Mouse (Mus musculus) T-helper 1 cell (primary cell): Measurements from ENCODE around the gene Clint1.

Experiments
- in situ Hi-C: fragments of 300-600 bp; cut with MboI, MseI; formaldehyde crosslinking; loops from one replicate; pipeline ENCODE4 v1.15.1; 2025; ENCODE audit warnings: high pct_unique_total_duplicates

Gene Clint1

DNA sequence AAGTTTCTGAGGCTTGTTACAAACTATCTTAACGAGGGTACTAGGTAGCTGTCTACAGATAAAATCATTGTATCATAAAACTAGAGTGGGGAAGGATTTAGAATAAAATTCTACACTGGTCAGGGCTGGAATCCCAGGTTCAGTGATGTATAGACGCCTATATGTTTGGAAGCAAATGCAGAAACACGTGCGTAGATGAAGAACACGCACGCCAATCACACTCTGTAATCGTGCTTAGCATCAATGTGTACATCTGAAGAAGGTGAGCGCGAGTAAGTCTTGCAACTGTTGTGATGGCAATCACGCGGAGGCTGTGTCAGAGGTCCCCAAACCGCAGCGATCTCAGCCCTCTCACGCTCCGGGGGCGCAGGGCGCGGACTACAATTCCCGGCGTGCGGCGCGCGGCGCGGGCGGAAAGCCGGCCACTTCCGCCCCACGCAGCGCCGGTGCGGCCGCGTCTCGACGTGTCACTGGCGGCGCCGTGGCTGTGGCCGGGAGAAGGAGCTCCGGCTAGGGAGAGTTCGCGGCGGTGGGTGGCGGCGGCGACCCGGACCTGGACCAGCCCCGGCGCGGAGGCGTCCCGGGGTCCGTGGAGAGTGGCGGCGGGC is at the start of gene Clint1:
Gene Clint1 (plus strand): TSS at position 536 of the 608 bp plus-strand sequence.
- in situ Hi-C loops = no loop called here

DNA sequence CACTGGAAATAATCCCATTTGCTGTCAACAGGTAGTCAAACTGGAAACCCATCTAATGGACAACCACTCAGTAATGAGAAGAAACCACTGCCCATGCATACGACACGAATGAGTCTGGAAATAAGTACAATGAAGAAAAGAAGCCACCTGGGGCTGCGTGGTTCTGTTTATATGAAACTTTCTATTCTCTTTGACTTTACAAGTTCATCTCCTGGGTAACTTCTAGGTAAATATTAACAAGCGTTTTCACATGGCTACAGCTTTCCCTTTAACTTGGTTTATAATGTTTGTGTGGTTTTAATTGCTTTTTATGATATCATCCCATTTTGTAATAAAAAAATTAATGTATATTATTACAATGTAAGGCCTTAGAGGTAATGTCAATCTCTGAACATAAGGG is 47.8 kb upstream of the Clint1 start:
- in situ Hi-C loops = no loop called here

DNA sequence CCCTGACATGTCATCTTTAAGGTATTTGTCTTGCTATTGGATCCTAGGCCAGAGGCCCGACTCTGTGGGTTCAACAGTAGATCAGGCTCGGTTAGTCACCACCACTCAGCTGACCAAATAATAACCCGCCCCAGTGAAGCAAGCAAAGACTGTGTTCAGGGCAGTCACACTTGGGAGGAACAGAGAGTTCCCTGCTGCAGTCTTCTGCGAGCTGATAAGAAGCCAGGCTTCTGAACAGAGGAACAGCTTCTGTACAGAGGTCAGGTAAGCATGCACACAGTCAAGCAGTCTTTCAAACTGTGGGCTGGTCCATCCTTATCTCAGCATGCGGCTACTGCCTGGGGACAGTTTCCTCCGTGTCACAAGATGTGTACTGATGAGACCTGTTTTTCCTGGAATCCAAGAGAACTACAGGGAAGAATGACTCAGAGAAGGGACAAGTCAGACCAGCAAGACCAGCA is 46.5 kb upstream of the Clint1 start:
- in situ Hi-C loops = no loop called here

DNA sequence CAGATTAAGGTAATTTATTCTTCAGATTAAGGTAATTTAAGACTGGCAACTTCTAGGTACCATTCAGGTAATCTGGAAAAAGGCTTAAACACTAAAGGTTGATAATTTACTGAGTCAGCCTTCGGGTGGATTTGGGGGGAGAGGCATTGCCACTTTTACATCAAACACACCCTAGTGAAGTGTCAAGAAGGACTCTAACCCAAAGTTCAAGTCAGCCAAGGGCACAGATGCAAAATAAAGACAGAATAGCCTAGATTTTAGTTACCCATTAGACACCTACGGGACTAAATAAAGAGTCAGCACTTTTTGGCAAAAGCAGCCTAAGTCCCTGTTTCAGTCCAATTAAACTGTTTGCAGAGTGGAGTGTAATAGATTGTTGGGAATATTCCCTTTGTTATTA is 46.0 kb upstream of the Clint1 start:
- in situ Hi-C loops = no loop called here

DNA sequence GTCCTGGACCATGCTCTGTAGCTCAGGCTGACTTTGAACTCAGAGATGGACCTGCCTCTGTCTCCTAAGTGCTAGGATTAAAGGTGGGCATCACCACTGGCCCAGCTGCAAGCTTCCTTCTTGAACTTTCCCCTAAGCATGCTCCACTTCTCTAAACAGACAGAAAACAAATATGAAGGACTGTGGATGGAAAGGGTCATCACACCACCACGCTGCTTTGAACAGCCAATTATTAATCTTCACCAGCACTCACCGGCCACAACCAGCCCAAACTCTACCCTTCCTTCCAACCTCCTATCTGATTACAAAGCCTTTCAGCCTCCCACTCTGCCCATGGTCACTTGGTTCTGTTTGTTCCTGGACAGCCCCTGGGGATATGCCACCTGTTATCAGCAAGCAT is 45.6 kb upstream of the Clint1 start:
- in situ Hi-C loops = no loop called here

DNA sequence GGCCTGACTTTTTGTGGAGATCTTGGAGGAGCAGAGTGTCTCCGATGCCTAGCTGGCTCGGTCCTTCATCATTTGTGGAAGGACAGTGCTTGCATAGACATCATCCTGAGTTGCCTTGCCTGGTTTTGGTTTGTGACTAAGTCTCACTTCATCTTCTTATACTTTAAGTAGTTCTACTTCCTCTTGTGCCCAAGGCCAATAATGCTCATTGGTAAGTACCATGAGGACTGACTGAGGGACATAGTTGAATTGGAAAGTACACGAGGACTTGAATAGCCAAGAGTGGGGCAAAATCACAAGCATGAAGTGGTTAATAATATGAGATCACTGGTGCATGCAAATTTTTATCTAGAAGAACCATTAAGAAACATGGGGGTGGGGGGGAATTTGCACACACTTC is 45.0 kb upstream of the Clint1 start:
- in situ Hi-C loops = no loop called here

DNA sequence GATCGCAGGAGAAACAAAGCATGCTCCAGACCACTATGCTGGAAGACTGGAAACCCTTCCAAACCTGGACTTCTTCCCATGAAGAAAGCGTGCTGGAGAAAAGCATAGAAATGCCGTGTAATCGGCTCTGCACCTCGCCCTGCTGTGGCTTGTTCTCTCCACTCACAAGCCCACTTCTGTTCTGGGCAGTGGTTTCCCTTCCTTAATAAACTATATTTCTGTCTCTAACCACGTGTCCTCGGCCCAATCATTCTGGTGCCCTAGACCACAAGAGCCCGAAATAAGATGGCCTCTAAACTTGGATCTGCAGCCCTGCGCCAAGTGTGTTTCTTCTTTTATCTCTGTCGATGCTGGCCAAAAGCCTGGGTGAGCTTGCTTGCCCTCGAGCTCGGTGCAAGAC is 44.0 kb upstream of the Clint1 start:
- in situ Hi-C loops = no loop called here

DNA sequence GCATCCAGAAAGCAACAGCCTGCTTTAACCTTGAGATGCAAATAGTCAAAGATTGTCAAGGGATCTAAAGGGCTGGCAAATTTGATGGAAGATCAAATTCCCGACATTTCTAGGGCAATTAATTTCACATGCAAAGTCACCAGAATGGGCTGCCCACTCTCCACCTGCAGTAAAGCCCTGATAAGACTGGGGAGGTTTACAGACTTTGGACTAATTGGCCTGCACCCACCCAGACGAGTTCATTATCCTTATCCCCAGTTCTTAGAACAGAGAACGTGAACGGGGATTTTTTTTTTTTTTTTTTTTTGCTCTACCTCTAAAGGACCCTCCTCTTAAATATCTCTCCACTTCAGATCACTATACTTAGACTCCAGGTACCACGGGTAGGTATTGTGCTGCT is 42.4 kb upstream of the Clint1 start:
- in situ Hi-C loops = no loop called here

DNA sequence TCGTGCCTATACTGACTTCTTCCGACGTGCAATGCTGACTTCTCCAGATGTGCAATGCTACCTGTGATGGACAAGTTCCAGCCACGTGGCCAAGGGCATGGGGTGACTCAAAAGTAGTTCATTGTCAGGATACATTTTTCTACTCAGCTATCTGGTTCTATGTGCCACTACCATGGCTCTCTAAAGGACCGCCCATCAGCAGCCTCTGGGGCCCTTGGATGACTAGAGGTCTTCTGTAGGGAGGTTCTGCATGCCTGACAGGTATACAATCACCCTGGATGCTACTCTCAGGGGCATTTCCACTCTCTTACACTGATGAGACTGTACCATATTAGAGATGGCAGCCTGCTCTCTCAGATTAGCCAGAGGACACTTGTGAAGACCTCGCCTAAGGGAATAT is 41.8 kb upstream of the Clint1 start:
- in situ Hi-C loops = no loop called here

DNA sequence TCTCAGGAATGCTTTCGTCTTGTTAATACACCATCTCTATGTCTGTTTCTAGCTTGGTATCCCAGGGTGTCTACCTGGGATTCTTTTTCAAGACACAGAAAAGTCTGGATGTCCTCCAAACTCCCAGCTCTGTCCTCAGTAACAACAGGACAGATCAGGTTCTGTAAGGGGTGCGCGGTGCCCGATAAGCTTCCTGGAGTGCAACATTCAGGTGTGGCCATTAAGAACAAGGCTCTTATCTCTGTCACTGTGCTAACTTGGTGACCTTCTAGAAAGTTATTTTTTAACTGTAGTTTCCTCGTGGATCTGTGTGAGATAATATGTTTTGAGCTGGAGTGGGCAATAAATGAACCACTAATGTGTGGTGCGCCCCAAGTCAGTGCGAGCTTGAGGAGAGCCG is 41.0 kb upstream of the Clint1 start:
- in situ Hi-C loops = no loop called here

DNA sequence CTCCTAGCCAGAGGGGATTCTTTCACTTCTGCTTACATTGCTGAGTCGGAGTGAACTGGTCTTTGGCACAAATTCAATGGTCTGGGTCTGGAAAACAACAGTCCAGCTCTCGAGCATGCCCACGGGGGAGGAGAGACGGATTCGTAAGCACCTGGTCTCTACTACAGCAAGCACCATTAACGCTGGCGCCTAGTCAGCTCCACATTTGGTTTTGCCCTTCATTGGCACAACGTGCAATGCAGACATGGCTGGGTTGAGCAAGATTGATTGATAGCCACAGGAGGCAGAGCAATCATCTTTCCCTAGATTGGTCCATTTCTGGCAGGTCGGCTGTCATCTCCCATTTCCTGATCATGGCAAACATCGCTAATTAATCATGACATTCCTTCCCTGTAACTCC is 36.2 kb upstream of the Clint1 start:
- in situ Hi-C loops = no loop called here

DNA sequence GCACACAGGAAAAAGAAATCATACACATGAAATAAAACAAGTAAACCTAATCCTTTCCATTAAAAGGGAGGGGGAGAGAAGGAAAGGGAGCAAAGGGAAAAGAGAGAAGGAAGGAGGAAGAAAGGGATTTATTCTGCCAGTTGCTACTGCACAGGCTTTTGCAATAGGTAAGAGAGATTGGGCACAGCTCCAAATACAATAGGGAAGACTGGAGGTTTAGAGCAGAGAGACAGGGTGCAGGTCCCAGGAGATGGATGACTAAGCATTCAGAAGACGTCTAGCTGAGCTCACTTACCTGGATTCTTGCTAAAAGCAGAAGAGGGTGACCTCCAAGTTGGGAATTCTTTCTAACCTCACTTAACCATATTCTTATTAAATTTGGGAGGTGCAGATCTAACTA is 35.1 kb upstream of the Clint1 start:
- in situ Hi-C loops = no loop called here

DNA sequence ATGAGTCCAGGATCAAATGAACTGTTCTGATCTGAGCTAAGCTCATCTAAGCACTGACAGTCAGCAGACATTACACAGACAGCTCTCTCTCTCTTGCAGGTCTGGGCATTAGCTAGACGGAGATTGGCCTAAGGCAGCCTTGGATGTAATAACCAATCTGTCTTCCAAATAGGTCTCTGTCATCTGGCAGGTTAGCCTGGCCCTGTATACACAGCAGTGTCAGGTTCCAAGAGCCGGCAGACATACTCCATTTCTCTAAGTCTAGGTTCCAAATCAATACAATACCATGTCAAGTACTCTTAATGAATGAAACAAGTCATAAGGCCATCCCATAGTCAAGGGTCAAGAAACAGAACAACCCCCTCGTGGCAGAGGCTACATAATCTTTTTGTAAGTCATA is 33.9 kb upstream of the Clint1 start:
- in situ Hi-C loops = no loop called here

DNA sequence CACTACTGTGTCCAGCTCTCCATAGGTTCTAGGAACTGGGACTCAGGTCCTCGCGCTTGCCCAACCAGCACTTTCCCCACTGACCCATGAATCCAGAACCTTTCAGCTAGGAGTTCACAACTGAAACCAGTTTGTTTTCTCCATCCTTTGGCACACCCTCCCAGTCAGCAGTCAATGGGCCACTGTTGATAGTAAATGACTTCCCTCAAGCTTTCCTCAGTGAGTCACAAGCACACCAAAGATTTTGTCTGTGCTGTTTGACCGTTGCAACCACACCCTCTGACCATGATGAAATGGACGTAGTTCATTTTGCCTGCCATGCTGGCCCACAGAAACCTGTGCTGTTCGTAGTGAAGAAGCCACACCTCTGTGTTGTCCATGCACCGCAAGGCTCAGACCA is 30.9 kb upstream of the Clint1 start:
- in situ Hi-C loops = no loop called here

DNA sequence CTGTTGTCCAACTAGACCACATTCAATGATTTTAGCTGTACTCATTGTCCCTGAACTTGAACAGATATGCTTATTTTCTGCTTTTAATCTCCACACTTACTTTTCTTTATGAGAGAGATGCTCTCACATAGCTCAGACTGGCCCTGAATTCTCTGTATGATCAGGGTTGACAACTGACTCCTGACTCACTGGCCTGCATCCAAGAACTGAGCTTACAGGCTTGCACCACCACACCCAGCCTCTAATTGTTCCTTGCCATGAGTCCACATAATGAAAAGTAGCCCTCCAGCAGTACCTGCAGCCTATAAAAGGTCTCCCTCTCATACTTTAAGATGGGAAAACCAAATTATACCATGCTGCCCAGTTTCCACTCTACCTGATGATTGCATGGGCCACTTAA is 21.7 kb upstream of the Clint1 start:
- in situ Hi-C loops = no loop called here

DNA sequence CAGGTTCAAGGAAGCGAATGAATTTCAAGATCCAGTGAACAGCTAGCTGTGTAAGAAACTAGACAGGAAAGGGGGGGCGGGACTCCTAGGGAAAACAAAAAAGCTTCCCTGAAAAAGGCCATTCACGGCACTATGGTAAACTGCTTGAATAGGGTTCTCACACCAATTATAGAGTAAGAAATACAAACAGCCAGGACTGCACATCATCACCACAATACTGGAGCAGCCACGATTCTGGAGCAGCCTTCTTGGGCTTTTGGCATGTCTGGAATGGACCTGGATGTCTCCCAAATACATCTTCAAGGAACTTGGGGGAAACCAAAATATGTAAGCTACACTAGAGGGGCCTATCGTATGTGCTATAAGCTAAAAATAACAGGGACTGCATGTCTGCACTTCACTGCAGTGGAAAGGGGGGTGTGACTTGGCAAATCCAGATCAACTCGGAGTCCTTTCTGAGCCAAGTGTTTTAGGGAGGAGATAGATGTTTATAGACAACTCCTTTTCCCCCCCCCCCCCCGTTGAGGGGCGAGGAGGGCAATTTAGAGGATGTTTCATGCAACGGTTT is 21.0 kb upstream of the Clint1 start:
- in situ Hi-C loops = no loop called here

DNA sequence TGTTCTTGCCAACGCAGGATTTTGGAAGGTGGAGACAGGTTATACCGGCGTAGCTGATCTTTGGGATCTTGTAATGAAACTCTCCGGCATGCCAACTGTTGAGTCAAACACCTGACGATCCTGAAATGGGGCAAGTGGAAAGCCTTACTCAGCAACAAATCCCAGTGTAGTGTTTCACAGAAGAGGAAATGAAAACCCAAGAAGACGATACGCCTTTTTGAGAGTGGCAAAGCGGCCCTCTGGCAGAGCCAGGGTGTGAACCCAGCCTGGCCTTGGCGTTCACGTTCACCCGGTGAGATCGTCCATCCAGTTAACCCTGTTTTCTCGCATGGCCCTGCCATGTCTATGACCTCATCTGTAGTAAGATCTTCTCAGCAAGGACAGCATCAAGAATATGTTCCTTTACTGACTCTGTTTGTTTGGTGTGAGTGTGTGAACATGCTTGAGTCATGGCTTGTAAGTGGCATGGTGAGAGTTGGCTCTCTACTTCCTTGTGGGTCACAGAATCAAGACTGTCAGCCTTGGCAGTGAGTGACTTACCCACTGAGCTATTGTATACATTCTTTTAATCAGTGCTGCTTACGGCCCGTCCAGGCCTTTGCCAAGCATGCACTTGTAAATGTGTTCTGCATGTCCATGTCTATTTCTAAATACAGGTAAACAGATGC is 20.2 kb upstream of the Clint1 start:
- in situ Hi-C loops = no loop called here

DNA sequence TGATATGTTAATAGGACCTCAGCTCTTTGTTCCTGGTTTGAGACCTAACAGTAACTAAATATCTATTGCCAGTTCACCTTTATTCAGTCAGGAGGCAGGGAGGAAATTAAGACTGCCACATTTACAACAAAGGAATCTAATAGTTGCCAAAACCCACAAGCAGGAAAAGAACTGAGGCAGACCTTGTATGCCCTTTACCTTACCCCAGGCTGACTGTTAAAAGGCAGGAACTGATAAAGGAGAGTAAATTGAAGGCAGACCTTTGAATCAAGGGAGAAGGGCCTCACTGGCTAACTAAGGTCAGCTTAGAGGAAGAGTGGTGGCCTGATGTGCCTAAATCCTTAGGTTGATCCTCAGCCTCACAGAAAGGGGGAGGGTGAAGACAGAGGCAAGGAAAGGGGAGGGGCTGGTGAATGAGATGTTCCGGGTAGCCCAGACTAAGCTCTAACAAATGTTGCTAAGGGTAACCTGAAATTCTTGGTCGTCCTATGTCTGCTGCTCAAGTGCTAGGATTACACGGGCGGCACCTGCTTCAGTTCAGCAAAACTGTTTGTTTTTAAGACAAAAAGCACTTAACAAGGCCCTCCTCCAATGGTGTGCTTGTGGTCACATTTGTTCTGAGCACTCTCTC is 16.1 kb upstream of the Clint1 start:
- in situ Hi-C loops = no loop called here

DNA sequence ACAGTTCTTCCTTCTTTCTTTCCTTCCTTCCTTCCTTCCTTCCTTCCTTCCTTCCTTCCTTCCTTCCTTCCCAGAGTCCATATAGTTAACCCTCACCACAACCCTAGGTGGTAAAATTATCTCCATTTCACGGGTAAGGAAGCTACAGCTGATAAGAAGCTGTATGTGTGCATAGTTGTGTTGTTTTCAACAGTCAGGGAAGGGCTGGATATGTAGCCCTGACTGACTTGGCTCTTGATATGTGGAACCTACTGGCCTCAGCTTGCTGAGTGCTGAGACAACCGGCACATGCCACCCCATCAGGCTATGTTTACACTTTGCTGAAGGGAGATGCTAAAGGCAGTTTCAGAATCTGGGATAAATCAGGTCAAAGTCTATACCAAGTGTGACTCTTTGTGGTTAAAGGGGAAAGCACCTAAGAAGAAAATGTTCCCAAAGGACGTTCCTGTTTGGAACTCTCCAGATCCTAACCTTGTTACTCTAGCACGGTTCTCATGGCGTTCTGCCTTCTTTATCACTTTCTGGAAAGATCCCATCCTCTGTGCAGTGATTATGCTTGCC is 14.5 kb upstream of the Clint1 start:
- in situ Hi-C loops = no loop called here

DNA sequence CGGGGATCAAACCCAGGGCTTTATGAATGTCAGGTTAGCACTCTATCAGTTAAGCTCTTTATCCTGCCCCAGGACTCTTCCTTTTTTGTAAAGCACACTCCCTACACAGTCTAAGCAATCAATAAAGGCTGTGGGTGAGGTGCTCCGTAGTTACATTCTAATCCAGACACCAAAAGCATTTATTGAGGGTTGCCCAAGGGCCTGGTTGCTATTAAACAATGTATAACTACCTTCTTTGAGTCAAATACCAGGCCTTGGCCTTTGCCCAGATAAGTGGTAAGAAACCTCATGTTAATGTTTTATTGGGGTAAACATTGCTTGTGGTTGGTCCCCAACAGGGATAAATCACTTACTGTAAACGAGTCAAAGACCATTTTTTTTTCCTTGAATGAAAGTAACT is 13.4 kb upstream of the Clint1 start:
- in situ Hi-C loops = no loop called here

DNA sequence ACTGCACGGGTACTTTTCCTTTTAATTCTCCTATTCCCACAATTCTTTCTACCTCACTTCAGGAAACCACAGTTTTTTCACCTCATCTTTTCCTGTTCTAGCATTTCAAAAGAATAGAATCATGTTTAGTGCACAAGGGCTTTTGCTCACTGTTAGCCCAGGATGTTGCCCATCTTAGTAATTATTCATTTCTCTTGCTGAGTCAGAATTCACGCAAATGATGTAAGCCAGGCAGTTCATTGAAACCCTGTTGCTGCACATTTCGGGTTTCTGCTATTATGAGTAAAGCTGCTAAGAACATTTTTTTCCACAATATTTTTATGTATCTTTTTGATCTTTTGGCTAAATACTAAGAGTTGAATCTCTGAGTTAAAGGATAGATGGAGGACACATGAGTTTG is 11.5 kb upstream of the Clint1 start:
- in situ Hi-C loops = no loop called here

DNA sequence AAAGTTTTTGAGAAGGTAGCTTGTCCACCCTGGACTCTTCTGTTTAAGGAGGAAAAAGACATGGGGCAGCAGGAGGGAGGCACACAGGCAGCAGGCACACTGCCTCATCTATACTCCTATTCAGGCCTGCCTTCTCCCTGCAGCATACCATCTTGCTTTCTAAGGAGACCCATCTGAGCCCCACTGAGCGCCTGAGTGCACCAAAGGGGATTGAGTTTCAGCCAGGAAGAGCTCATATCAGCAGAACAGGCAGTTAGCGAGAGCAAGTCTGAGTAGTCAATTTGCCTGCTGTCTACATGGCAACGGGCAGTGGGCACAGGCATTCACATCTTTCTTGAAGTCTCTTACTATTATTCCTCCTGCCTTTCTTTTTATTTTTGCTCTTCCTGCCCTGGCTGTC is 5.8 kb upstream of the Clint1 start:
- in situ Hi-C loops = no loop called here

DNA sequence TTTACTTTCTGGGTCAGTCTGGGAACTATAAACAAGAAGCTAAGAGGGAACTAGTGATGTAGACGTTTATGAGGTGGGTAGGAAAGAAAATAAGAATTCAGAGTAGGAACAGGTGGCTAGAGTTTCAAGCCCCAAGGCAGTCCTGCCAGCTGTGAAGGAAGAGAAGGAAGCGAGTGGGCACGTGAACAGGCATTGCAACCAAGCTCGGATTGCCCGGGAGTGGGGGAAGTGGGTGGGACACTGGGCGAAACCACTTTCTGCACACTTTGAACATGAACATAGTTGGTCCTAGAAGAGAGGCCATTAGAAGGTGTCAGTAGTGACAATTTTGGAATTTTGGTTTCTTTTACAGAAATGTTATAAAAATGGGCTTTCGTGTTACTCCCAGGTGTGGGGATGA is 4.3 kb upstream of the Clint1 start:
- in situ Hi-C loops = no loop called here
